Mouse (Mus musculus) forebrain, postnatal 0 days (tissue): ENCODE data around the gene C77080. TPM values are rescaled to one million over a fixed set of nuclear protein-coding genes. Genes with fewer than 3 reads are reported as not detected.
A peak's percentile ranks its signal among the peaks of the same experiment; 100 is the strongest.

ENCODE experiments used
- ATAC-seq: fragments of 200-750 bp; cut with Nextera tagmentation; 2 replicates; pipeline ENCODE4 v1.8.0; 2017; ENCODE audit warnings: mild to moderate bottlenecking, moderate library complexity
- DNase-seq: peaks from one replicate; pipeline ENCODE4 v3.0.0-alpha.2; 2015
- H3K27ac ChIP-seq: fragments of 300-500 bp; sonication (generic); 2 replicates; pipeline ENCODE4 v1.5.1; 2014; ENCODE audit warnings: low read depth, mild to moderate bottlenecking, antibody characterized with exemption, low read length, moderate library complexity, mixed read lengths
- H3K27me3 ChIP-seq: fragments of 300-500 bp; sonication (generic); 2 replicates; pipeline ENCODE4 v1.6.1; 2014; ENCODE audit warnings: mild to moderate bottlenecking, low read length, mixed read lengths; ENCODE audit not compliant: insufficient read depth
- H3K36me3 ChIP-seq: fragments of 300-500 bp; sonication (generic); 2 replicates; pipeline ENCODE4 v1.6.1; 2014; ENCODE audit warnings: mild to moderate bottlenecking, moderate library complexity; ENCODE audit not compliant: insufficient read depth
- H3K4me1 ChIP-seq: fragments of 300-500 bp; sonication (generic); 2 replicates; pipeline ENCODE4 v1.6.1; 2014; ENCODE audit warnings: antibody characterized with exemption; ENCODE audit not compliant: insufficient read depth
- H3K4me2 ChIP-seq: fragments of 300-500 bp; sonication (generic); 2 replicates; pipeline ENCODE4 v1.6.1; 2014; ENCODE audit warnings: low read depth, mild to moderate bottlenecking, moderate library complexity
- H3K4me3 ChIP-seq: fragments of 300-500 bp; sonication (generic); 2 replicates; pipeline ENCODE4 v1.5.1; 2014; ENCODE audit warnings: low read depth, low read length, mixed read lengths
- H3K9ac ChIP-seq: fragments of 300-500 bp; sonication (generic); 2 replicates; pipeline ENCODE4 v1.6.1; 2014; ENCODE audit warnings: mild to moderate bottlenecking
- H3K9me3 ChIP-seq: fragments of 300-500 bp; sonication (generic); 2 replicates; pipeline ENCODE4 v1.6.1; 2016; ENCODE audit warnings: low read length
- CTCF ChIP-seq: sonication (generic); IDR thresholded peaks from 2 replicates; pipeline ENCODE4 v1.5.1; 2016; ENCODE audit warnings: antibody characterized with exemption, control low read depth, low read depth
- WGBS: fragments of 180-500 bp; shearing (Covaris S2); extraction: QIAGEN DNeasy Blood & Tissue Kit; methylation state at CpG from one replicate; pipeline ENCODE4 v1.1.7; 2014; 5-methylcytosine and 5-hydroxymethylcytosine counted together
- polyA plus RNA-seq: library from polyadenylated mRNA; unstranded; fragments of >200 nt; fragmentation: Nextera tagmentation; extraction: Ambion mirVana; gene quantifications from 2 replicates; pipeline ENCODE4 v1.2.1, GENCODE M21; 2015
- total RNA-seq: library from RNA; depleted of rRNA; stranded (reverse); fragments of >200 nt; gene quantifications from 2 replicates; pipeline ENCODE4 v1.2.3, GENCODE M21; 2014

Gene C77080
- total and polyA plus RNA-seq, 2 experiments from 2014 or later: 3.5 to 10.6 TPM

DNA sequence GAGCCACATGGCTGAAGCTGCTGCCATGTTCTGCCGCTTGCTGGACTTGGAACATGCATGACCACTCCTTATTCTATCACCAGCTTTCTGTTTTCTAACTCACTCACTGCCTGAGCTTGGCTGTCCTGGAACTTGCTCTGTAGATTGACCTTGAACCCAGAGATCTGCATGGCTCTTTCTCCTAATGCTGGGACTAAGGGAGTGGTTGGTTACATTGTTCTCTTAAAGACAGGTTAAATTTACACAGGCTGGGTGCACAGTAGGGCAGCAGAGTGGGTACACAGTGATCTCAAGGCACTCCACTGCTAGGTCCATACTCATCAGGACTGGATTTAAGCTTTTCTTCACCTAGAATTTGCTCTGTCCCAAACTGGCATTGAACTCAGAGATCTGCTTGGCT is 66.9 kb downstream of the C77080 start:
- no peak overlapping the region for H3K4me2 ChIP-seq
- WGBS: 85% methylated on average over 1 of the region's 1 CpGs

DNA sequence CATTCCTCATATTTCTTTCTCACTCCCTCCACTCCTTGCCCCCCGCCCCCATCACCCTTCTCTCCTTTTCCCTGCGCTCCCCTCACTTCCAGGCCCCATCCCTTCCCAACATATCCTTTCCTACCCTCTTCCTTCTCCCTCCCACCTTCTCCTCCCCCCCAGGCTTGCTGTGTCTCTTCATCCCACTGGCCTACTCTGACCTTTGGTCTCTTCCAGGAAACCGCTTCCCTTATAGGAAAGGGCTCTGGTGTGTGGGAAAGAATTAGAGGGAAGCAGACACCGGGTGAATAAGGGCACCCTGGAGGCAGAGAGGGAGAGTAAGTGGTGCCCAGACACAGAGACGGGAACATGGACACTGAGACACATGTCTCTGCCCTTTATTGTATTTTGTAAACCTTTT is 69.5 kb downstream of the C77080 start:
- 82% methylated on average over 5 of the region's 5 CpGs for WGBS
- no peak for TF ChIP-seq CTCF
- Histone ChIP-seq H3K9ac (no peak overlapping the region), H3K4me3 (no peak overlapping the region), H3K27me3 (no peaks in the 10 kb centered on the region), H3K4me1 (peaks cover 15% of the 10 kb centered on the region), H3K9me3 (no peaks in the 10 kb centered on the region), H3K4me2 (no peak overlapping the region), H3K36me3 (peaks cover 26% of the 10 kb centered on the region), H3K27ac (no peak overlapping the region)
- DNase-seq (no peak), ATAC-seq (no peak)

More for the DNA sequence above, 66.9 kb downstream of the C77080 start:
- ATAC-seq (no peak), DNase-seq (no peak)
- Histone ChIP-seq H3K9ac (no peak overlapping the region), H3K27ac (no peak overlapping the region), H3K9me3 (no peaks in the 10 kb centered on the region), H3K27me3 (no peaks in the 10 kb centered on the region), H3K4me3 (no peak overlapping the region), H3K4me1 (peaks cover 8% of the 10 kb centered on the region), H3K36me3 (peaks cover 45% of the 10 kb centered on the region)
- TF ChIP-seq CTCF: no peak

DNA sequence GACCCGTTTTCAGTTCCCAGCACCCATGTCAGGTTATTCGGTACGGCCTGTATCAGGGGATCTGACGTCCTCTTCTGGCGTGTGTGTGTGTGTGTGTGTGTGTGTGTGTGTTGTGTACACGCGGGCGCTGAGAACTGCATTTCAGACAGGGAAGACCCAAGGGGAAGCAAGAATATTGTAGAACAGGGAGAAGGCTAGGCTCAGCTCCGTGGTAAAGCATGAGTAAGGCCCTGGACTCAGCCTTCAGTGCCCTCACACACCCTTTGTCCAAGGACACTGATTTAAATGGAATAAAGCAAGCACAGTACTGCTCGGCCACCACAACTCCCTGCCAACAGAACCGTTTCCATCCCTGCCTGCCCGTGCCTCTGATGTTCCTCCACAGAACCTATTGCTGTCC is 70.7 kb downstream of the C77080 start:
- WGBS: 5% methylated on average over 12 of the region's 12 CpGs
- DNase-seq: no peak
- peak overlapping the region; percentile 76 for H3K4me2 ChIP-seq

DNA sequence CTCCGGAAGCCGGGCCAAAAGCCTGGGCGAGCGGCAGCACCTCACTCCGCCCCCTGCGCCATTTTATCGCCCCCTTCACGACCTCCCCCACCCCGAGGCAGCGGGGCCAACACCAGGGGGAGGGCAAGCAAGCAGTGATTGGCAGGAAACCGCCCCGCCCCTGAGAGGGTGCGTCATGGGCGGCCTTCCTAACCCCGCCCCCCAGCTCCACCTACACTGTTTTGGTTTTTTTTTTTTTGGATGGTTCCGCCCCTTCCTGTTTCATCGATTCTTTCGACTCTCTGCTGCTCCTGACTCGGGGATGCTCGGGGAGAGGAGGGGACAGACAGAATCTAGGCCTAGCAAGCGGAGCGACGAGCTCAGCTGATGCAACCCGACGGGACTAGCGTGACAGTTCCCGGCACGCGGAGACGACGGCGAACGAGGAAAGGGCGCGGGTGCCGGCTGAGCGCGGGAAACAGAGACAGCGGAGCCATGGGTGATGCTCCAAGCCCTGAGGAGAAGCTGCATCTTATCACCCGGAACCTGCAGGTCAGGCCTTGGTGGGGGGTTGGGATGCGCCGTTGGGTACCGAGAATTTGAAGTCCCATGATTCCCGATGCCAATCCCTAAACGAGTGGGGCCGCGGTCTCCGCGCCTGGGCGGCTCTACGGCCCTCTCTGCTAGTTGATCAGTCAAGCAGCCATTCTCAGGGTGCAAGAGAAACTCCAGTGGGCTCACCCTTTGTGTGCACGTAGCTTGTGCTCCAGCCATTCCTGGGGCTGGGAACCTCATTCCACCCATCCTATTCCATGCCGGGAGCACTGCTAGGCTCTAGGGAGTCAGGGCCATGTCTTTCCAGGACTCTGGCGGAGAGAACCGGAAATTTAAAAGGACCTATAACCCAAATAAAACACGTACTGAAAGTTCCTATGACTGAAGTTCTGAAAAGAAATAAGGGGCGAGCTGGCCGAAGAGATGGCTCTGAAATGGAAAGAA is 71.4 kb downstream of the C77080 start, which contains the start of the genes S100pbp and Yars:
TSS of gene S100pbp (minus strand) at position 186 of the 978 bp plus-strand sequence.
TSS of gene Yars (plus strand) at position 219 of the 978 bp plus-strand sequence.
- 2% methylated on average over 58 of the region's 58 CpGs for WGBS
- Histone ChIP-seq H3K27ac (peak within 1 kb of the TSS; percentile 86), H3K4me3 (peak within 1 kb of the TSS; percentile 91), H3K27me3 (no peaks in the 10 kb centered on the region), H3K9me3 (no peaks in the 10 kb centered on the region), H3K4me2 (peak within 1 kb of the TSS; percentile 76), H3K9ac (peak within 1 kb of the TSS; percentile 81), H3K4me1 (peaks cover 15% of the 10 kb centered on the region), H3K36me3 (peaks cover 11% of the 10 kb centered on the region; the same call in 1 of the 2 replicates)
- TF ChIP-seq CTCF: peak; percentile 51
- peak; percentile 97 for DNase-seq
- peak; percentile 88 for ATAC-seq

More for the DNA sequence above, 70.7 kb downstream of the C77080 start:
- H3K4me1 ChIP-seq: peaks cover 15% of the 10 kb centered on the region
- no peaks in the 10 kb centered on the region for H3K27me3 ChIP-seq
- H3K9me3 ChIP-seq: no peaks in the 10 kb centered on the region
- H3K27ac ChIP-seq: peak overlapping the region; percentile 86
- peak overlapping the region; percentile 81 for H3K9ac ChIP-seq
- H3K4me3 ChIP-seq: peak overlapping the region; percentile 91
- ATAC-seq: no peak
- H3K36me3 ChIP-seq: peaks cover 15% of the 10 kb centered on the region
- TF ChIP-seq CTCF: no peak

DNA sequence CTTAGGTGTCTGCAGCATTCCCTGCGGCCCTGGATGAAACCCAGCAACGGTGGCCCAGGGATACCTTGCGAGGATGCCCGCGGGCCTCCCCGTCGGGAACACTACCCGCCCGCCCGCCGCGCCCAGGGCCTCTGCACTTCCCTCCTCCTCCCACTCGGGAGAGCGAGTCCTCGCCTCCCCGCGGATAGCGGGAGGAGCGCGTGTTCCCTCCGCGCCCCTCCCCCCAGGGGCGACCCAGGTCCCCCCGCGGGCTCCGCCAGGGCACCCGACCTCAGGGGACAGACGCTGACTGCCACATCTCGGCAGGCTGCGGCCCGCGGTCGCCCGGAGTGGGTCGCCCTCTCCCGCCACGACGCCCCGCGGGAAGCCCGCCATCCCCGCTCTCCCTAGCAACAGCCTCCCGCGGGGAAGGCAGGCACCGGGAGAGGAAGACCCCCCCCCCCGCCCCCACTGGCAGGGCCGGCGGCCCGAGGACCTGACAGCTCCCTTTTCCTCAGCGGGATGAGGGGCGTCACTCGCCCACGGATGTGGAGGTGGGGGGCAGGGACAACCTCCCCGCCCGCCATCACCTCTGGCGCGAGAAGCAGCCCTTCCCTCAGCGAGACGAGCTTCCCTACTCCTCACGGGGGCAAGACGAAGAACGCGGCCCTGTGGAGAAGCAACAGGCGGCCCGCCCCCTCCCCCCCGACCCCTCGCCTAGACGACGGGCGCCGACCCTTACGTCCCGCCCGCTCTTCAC is 72.2 kb downstream of the C77080 start:
- WGBS: under 1% methylated on average over 55 of the region's 74 CpGs
- ATAC-seq (peak; percentile 68), DNase-seq (peak; percentile 70)
- TF ChIP-seq CTCF: no peak; the same call in 1 of the 2 replicates
- Histone ChIP-seq H3K36me3 (peaks cover 7% of the 10 kb centered on the region; the same call in 1 of the 2 replicates), H3K9me3 (no peaks in the 10 kb centered on the region), H3K9ac (peak overlapping the region; percentile 81), H3K4me1 (peaks cover 15% of the 10 kb centered on the region), H3K27ac (peak overlapping the region; percentile 86), H3K27me3 (no peaks in the 10 kb centered on the region), H3K4me3 (peak overlapping the region; percentile 91), H3K4me2 (peak overlapping the region; percentile 72)

DNA sequence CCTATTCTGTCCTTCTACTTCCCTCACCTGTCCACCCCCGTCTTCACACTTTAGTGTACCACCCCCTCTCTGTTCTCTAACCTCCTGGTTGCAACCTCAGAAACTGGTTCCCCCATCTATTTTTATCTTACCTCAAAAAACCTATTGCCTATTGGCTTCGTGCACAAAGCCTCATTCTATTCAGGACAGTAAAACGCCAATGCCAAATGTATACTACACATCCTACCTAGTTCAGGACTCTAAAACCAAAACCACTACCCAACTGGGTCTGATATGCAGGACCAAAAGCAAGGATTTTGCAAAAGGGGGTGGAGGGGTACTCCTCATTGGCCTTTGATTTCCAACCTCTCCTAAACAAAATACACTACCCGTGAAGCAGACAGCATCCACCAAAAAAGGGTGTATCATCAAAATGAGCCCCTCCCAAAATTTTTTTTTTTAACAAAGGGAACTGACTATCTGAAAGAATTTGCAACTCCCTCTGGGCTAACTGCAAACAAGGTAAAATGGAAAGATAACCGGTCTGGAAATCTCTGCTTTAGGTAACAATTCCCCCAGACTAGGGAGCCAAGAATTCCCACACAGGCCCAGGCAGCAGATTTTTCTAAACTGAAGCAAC is 73.1 kb downstream of the C77080 start:
- H3K36me3 ChIP-seq: 0 out of 2 replicates have a peak, but pooled peaks cover 4% of the 10 kb centered on the region

More for the DNA sequence above, 73.1 kb downstream of the C77080 start:
- H3K4me3 ChIP-seq: peak overlapping the region; percentile 91
- H3K9ac ChIP-seq: peak overlapping the region; percentile 81
- no peak for ATAC-seq
- no peaks in the 10 kb centered on the region for H3K9me3 ChIP-seq
- H3K4me2 ChIP-seq: peak overlapping the region; percentile 72
- no peak for TF ChIP-seq CTCF
- DNase-seq: no peak
- WGBS: 35% methylated on average over 5 of the region's 5 CpGs
- no peaks in the 10 kb centered on the region for H3K27me3 ChIP-seq
- H3K4me1 ChIP-seq: peaks cover 15% of the 10 kb centered on the region
- peak overlapping the region; percentile 86; the same call in 1 of the 2 replicates for H3K27ac ChIP-seq
